Mouse (Mus musculus): ENCODE measurements around the gene Dusp15.

Dusp15 gene

DNA sequence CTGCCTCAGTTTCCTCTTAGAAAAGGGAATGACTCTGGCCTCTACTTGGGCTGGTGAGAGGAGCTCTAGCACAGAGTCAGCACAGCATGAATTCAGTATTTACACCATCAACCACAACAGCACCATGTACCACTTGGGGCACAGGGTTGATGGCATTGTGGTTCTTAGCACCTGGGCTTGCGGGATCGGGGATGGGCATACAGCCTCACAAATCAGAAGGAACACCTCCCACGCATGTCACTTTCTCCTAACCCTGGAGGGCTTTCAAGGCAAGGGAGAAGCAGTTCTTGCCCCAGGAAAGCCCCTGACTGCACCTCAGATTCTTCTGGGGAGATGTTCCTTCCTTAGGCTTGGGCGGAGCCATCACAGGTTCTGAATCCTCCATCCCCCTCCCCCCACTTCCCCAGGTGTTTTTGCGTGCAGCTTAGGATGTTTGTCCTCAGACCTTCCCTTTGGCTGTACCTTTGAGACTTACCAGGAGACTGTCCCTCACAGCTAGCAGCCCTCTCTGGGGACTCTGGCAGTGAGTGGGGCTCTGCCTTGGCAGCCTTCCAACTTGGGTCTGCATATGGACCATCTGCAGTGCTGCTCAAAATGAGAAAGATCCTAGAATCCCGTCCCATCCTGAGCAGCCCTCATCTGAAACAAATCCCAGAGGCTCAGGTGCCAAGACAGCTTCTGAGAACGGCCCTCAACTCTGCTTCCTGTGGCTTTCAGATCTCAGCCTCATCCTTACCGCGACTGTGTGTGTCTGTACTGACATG is 45.0 kb downstream of the Dusp15 start:
- DNase-seq (ENCODE audit: low read depth) = no peak

DNA sequence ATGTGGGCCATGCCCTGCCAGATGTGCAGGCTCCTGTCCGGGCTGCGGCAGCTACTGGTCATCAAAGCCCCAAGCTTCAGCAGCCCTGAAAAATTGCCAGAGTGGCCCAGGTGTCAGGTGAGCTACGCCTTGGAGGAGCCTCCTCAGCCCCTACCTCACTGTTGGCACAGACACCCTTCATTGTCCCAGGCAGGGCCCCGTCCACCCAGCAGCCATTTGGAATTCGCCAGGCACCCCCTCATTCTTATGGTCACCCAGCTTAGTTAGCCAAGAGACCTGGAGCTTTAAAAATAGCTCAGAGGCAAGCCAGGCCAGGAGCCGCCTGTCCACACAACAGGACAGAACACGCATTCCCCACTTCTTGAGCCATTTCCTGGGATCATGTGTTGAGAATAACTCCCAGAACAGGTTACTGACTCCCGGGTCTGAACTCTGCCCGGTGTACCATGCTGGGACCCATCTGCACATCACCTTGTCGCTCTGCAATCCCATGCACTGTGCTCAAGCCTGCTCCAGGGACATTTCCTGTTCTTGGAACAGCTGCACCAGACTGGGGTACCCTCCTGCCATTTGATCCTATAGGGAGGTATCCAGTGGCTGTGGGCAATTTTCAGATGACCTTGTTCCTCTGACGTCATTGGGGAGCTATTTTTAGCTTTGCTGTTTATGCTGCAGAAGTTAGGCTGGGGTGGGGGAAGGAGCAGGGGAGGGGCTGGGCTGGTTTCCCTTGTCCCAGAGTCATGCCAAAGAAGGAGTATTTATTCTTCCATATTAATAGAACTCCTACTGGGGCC is 46.3 kb downstream of the Dusp15 start:
- DNase-seq (ENCODE audit: low read depth) = no peak

DNA sequence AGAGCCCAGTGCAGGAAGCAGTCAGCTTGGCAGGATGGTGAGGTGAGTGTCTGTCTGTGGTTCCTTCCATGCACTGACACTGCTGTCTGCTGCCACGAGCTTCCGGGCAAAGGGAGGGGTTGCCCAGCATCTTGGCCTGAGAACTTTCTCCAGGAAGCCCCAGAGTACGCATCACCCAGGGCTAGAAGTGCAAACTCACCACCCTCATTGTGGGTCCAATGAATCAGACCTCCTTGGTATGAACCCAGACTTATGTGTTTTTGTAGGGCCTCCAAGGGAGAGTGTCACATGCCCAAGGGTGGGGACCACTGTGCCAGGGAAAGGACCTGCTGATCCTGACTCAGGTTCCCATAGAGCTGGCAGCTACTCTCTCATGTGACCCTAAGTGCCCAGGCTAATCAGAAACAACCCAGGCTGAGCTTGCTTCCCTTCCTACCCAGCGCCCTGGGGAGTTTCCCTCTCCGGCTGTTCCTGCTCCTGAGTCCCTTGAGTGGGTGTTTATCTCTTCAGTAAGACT is 47.3 kb downstream of the Dusp15 start:
- DNase-seq (ENCODE audit: low read depth) = peak; percentile 94

DNA sequence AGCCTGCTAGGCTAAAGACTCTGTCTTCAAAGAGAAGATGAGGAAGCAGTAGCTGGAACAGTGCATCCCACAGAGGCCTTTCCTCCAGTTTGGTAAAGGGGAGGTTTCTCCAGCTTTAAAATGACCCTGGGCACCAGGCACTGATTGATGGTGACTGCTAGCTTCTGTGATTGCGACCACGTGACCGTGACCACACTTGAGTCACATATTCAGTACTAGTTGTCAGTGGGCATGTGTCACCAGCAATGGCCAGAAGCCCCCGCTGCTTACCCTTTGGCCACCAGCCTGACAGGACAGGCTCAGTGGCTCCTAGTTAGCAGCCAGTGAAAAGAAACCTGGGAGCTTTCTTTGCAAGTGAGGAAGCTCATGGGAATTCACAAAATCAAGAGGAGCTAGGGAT is 47.9 kb downstream of the Dusp15 start:
- peak; percentile 83 for DNase-seq (ENCODE audit: low read depth)

DNA sequence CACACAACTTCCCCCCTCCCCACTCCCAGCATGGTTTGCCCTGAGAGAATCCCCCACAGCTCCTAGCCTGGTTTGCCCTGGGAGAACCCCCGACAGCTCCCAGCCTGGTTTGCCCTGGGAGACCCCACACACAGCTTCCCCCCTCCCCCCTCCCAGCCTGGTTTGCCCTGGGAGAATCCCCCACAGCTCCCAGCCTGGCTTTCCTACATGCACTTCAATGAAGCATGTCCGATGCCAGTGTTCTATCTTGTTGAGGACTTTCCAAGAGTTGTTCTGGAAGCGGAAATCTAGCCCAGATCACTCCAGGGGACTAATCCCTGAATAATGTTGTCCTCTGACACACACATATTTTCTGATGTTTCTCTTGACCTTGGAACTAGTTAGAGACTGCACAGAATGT is 48.8 kb downstream of the Dusp15 start:
- no peak for DNase-seq (ENCODE audit: low read depth)

DNA sequence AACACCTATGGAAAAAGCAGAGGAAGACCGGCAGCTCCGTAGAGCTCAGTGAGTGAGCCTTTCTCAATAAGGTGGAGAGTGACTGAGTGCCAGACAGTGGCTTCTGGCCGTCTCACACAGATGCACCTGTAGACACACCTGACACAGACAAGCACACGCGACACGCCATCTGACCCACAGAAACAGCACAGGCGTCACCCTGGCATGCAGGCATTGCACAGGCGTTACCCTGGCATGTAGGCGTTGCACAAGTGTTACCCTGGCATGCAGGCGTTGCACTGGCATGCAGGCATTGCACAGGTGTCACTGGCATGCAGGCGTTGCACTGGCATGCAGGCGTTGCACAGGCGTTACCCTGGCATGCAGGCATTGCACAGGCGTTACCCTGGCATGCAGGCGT is 50.2 kb downstream of the Dusp15 start:
- DNase-seq (ENCODE audit: low read depth) = no peak

DNA sequence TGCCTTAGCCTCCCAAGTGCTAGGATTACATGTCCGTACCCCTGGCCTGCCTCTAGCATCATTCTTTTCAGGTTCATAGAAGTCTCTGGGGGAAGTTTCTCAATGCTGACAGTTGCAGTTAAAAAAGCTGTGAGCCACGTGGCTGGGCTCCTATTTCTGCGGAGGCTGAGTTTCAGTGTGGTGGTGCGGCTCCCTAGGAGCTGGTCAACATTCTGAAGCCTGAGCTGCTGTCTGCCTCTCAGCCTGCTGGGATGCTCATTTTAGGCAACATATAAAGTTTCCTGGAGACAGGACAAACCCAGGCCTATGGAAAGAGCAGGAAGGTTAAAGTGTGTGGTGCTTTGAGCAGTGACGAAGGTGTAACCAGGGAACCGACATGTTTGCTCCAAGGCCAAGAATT is 52.5 kb downstream of the Dusp15 start:
- DNase-seq (ENCODE audit: low read depth) = no peak

DNA sequence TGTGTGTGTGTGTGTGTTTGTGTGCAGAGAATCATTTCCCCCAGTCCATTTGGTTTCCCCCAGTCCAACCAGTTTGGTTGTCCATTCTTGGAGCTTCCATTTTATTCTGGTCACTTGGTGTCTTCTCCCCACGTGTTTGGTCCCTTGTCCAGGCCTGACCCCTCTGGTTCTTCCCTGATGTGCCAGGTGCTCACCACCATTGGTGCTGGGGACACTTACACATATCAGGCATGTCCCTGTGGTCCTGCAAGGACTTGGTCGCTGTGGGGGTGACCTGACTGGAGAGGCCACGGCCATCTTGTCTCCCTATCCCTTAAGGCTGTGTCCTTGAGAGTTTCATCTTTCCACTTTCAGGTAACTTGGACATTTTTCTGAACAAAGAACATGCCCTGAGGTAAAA is 54.6 kb downstream of the Dusp15 start:
- no peak for DNase-seq (ENCODE audit: low read depth)

DNA sequence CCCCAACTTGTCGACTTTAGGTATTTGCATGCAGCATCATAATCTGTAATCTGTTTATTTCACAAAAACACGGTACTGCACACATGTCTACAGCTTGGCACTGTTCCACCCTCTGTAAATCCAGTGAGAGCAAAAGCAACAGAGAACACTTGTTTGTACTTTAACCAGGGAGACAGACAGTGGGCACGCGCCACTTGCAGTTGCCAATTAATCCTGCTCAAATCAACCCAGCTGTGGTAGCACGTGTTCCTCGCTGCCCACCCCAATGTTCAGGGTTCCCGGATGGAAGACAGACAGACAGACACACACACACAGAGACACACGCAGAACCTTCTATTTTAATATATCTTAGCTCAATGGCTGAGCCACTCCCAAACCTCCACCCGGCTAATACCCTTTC is 55.7 kb downstream of the Dusp15 start:
- DNase-seq (ENCODE audit: low read depth) = no peak
